Mouse (Mus musculus) erythroblast, embryonic 14.5 days (primary cell): Measurements from ENCODE around the gene Hnrnpa3.

Experiments
- GATA1 ChIP-seq: IDR thresholded peaks from 2 replicates; pipeline ENCODE4 v1.6.1; 2012; ENCODE audit warnings: low read length, inconsistent platforms, mixed read lengths
- TAL1 ChIP-seq: IDR thresholded peaks from 3 replicates; pipeline ENCODE4 v1.6.1; 2012; ENCODE audit warnings: low read length, inconsistent platforms, mixed read lengths

DNA sequence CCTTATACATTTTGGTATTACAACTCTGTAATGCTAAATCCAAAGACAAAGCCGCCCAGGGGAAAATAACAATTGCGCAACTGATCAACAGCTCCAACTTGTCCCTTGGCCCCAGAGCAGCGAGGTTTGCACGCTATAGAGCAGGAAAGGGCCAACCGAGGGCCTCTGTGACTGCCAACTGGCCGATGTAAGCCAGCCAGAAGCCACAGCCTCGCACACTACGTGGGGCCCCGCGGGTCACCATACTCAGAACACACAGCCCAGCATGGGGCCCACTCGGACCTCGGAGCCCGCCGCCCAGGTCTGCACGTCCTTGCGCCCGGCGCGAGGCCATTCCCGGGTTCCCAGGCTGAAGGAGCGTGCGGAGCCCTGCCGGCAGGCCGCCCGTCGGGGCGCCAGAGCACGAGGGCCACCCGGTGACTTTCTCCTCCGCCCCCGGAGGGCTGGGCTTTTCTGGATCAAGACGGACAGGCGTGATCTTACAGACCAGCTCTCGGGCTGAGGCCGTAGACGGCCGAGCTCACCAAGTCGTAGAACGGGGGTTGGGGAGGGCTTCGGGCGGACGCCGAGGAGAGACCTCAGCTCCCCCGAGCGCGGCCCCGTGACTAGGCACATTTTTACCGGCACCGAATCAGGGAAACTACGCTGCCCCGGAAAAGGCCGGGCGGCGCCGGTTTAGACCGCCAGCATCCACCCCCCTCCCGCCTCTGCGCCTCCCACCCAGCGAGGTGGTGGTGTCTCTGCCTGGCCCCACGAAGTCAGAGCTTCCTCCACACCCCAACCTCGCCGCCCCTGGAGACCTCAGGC is 44.5 kb downstream of the Hnrnpa3 start:
- TF ChIP-seq GATA1 (no peak), TAL1 (no peak)
